Mouse (Mus musculus): ENCODE data around the gene Efemp1.

Gene Efemp1

DNA sequence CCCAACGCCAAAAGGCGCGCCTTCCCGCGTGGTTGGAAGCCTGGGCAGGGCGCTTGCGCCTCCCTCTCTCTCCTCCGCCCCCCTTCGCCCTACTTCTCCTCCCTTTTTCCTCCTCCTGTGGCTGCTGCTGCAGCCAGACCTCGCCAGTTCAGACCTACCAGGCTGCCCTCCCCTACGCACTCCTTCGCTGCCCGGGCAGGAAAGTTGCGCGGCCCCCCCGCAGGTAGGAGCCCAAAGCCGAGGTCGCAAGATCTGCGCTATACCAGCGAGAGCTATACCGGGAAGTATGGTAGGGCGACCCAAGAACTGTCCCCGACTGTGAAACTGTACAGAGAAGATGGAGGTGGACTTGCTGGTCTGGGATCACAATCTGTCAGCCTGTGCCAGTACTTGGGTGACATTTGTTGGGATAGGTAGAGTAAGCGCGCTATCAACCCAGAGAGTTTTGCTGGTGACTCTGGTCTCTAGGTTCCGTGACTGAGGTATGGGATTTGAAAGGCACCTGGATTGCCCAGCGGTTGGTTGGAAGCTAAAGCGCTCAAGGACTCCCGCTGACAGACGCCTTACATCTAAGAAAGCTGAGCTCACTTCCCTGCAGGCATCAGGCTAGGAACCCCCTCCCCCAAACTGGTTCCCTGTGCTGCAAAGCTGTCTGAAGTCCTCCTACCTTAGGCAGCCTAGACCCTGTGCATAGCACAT, at the start of gene Efemp1:
Gene Efemp1, plus strand, starts transcription at position 103 of the 699 bp plus-strand sequence.
- DNase-seq = peak; percentile 19

DNA sequence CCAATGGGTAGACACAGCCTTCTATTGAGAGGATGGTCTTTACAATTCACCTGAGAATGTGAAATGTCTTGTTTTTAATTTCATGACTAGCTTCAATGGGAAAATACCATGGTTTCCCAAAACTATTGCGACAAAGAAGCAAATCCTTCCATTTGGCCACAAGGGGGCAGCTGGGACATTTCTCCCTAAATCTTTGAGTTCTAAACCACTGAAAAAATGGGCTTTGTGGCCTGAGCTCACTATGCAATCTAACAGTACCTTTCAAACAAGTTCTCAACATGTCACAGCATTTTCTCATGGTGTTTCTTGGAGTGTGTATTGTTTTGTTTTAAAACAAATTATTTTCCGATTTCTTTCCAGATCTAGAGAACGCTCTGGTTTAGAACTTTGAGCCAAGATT, 44.3 kb upstream of the Efemp1 start:
- DNase-seq = peak; percentile 5

DNA sequence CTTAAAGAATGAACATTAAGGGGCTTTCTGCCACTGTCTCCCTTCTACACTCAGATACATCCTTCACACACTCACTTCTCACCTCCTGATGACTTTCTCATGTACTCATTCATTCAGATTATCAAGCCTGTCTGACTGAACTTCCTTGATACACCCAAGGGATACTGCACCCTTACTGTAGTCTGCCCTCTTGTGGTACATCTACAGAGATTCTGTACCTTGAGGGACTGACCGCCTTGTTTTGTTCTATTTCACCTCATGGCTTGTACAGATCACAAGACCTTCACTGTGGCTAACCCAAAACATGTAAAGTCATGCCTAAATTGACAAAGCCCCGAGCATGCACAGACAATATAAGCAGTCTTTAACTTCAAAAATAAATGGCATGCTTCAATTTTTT, 41.1 kb upstream of the Efemp1 start:
- peak; percentile 8 for DNase-seq

DNA sequence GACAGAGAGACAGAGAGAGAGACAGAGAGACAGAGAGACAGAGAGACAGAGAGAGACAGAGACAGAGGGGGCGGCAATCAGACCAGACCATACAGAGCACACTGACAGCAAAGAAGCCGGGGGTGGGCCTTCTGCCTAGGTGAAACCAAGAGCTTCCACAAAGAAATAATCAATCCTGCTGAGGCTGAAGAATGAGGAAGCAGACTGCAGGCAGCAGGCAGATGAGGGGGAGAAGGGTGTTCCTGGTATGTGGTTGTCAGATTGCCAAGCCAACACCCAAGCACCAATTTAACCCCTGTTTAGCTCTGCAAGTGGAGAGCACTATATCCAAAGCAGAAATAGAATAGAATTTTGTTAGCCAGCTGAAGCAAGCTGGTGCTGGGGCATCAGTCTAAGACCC, 40.4 kb upstream of the Efemp1 start:
- DNase-seq = no peak

DNA sequence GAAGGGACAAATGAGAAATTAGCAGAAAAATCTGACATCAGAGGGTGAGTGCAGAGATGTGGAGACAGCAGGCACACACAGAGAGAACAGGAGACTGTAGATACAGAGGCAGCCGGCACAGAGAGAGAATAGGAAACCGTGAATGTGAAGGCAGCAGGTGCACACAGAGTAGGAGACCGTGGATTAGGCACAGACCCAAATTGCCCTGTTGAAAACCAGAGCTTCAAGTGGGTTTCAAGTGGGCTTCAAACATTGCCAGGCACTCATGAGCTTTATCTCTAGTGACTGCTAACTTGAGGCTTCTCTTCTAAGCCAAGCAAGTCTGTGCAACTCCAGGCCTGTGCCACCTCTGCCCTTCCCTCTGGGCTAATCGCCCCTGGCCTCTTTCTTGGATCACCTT, 35.6 kb upstream of the Efemp1 start:
- no peak for DNase-seq

DNA sequence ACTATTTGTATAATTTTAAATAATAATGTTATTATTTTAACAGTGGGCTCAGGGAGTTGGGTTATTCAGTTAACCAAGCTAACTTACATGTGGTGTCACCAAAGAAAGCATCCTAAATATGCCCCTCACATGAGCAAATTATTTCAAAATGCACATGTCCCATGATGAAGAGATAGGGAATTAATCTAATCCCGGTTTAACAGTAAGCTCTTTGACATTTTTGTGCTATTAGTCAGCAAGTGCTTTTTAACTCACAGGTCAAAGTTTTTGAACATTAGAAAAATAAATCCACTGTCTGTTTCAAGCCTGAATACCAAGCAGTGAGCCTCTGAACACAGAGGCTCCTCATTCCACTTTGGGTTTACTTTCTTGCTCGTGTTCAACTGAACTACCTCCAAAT, 26.1 kb upstream of the Efemp1 start:
- DNase-seq = no peak

DNA sequence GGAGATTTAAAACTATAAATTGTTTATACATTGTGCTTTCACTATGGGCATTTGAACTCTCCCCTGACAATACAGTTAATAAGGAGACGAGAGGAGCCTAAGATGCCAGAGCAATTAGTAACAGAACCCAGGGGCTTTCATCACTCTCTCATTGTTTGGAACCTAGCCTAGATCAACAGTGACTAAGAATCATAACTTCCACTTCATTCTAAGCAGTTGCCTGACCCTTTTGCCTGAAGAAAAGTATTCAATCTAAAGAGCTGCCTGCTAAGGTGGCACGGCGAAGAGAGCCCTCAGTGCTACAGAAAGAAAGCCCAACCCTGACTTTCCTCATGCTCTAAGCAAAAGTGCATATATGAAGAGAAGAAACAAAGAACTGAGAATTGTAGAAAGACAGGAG, 19.2 kb upstream of the Efemp1 start:
- DNase-seq = no peak

DNA sequence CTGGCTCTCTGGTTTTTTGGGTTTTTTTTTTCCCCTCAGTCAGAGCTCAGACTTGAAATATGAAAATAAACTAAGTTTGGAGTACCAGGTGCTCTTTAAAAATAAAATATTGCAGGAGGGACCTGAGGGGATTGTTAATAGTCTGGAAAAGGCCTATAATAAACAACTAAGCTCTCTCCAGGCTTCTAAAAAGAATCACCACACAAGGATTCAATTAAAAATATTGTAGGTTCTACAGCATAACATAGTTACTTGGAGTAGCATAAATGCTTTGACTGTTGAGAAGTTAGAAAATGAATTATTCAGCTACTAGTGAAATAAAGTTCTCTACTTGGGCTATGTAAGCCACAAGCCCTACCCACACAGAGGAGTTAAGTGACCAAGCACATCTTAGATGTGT, 17.9 kb upstream of the Efemp1 start:
- DNase-seq = no peak

DNA sequence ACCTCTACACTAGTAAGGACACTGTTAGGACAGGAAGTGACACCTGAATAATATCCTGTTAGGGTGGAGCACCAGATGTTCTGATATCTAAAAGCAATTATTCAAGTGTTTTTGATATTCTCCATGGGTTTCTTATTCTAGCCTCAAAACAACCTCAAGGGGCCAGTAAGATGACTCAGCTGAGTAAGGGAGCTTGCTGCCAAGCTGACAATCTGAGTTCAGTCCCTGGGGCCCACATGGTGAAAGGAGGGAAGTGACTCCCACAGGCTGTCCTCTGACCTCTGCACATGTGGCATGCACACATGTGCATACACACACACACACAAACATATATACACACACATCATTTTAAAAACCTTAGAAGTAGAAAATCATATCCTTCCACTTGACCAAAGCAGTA, 3.2 kb upstream of the Efemp1 start:
- DNase-seq = no peak

DNA sequence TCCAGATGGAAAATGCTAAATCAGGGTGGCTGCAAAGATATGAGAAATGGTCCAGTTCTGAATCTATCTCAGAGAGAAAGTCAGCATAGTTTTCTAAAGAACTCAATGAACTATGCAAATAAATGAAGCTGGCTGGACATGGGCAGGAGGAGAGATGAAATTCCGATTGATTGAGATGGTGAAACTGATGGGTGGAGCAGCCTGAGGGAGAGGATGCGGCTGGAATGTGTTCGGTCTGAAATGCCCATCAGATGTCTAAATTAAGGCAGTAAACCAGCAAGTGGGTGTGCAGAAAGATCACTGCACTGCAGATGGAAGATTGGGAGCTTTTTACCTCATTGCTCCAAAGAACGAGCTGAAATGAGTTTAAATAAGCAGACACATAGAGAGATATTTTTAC, 1.4 kb upstream of the Efemp1 start:
- no peak for DNase-seq

DNA sequence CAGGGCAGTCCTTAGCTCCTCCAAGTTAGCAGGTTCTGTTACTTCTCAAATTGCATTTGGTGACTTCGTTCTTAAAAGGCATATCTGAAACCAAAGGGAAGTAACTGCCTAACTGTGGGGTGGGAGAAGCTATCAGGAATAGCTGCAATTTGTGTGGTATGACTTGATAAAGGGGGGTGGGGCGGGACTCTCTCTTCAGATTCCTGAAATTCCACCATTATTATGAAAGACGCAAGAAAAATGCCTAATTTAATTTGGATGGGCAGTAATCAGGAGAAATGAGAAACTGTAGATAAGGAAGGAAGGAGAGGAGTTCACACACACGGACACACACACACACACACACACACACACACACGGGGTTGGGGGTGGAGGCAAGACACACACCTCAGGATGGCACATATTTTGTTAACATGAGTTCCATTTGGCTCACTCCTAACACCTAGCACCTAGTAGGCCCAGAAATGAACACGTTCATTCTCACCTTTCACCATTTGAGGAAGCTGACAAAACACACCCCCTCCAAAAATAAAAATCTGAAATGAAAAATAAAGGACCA, 564 bp upstream of the Efemp1 start:
- DNase-seq = no peak

DNA sequence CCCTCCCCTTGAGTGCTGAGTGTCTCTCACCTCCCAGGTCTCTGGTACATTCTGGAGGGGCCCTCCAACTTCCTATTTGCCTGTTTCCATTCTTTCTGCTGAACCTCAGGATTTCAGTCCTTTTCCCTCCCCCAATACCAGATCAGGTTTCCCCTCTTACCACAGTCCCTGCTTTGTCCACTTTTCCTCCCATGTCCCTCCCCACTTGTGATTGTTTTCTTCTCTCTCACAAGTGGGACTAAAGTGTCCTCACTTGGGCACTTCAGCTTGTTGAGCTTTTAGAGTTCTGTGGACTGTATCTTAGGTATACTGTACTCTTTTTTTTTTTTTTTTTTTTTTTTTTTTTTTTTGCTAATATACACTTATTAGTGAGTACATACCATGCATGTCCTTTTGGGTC, 6.1 kb downstream of the Efemp1 start:
- DNase-seq = no peak

DNA sequence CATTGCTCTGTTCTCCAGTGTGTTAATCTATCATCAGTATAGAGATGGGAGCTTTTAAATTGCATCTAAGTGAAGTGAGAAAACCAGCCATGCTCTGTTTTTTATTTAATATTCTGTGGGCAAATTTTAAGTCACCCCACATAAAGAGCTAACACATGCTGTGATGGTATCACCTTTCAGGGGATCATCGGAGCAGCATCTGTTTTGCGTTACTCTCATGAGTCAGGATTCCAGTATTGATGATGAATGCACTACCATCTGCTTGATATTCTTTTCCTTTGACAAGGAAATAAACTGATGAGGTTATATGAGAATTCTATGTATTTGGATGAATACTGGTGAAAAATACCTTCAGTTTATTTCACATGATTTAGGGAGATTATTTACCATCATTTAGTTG, 16.1 kb downstream of the Efemp1 start:
- no peak for DNase-seq

DNA sequence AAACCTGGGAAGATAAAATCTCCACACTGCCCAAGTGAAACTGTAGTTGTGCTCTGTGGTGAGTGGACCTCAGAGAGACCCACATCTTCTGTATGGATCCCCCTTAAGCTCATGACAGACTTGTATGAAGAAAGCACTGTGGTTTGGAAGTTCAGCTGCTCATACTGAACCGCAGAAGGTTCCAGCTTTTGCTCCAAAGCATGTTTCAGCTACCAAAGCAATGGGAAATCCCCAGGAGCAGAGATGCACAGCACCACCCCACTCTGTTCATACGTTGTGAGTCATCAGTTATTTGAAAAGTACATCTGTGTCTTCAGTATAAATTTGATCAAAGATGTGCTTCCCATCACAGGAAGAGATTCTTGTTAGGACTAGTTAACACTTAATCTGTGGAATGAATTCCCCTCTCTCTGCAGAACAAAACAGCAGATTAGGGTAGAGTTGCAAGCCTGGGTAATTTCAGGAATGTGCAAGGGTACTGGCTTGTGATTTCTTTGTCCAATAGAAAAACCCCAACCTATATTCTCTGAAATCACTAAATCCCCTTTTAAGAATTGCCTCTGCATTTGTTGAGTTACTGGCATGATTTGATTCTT, 28.5 kb downstream of the Efemp1 start:
- no peak for DNase-seq

DNA sequence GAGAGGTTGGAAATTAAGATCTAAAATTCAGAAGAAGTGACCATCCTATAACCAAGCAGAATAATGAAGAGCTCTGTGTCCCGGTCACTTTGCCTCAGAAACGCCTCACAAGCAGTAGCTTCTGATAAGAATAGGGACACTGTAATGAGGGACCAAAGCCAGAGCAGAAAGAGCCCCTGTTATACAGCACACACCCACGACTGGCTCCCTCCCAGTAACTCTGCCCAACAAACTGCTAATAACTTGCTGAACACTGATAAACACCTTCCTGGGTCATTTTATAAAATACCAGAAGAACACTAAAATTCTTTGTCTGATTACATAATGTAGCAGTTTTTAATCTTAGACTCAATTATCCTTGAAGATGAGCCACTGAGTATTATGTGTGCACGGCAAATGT, 30.1 kb downstream of the Efemp1 start:
- no peak for DNase-seq

DNA sequence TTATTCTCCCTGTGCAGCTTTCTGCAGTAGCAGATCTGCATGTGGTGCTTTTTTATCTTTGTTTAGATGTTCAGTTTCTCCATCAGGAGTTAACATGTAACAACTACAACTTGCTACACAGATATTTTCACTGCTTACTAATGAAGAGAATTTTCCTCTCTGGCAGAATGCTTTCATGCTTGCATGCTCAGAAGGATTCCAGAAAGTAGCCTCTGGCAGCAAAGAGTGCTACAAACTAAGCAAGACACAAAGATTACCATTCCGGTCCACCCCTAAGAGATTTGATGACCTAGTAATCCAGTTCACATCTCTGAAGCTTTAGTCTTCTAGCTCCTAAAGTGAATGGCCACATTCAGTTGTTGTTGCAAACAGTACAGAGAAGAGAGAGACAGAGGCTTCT, 36.5 kb downstream of the Efemp1 start:
- DNase-seq = no peak

DNA sequence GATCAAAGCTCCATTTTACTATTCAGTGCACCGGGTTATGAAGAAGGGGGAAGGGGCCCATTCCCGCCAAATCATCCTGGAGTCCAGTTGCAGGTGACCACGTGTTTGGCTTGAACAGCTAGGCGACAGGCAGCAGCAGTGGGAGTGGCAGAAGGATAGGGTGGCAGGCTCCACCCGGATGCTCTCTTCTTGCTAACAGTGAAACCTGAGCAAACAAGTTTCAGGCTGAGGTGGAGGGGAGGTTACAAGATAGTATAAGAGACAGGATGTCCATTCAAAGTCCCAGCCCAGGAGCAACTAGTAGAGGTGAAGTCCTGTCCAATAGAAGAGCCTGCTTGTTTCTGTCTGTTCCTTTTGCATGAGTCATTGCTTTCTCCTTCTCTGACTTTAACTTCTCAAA, 38.5 kb downstream of the Efemp1 start:
- DNase-seq = no peak

DNA sequence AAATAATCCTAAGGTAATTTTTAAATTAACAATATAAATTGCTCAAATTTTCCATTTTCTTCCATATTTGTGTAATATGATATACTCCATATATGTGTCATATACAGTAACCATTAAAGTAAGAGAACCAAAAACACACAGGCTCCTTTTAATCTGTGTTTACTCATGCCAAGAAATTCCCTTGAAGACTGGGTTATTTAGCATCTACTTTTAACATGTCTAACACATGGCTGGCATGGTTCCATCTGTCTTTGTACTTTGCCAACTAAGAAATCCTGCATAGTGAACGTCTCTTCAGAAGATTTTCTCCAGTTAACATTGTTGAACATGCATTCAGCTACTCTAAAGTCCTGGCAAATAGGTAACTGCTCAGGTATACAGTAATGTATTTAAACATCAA, 46.4 kb downstream of the Efemp1 start:
- no peak for DNase-seq

DNA sequence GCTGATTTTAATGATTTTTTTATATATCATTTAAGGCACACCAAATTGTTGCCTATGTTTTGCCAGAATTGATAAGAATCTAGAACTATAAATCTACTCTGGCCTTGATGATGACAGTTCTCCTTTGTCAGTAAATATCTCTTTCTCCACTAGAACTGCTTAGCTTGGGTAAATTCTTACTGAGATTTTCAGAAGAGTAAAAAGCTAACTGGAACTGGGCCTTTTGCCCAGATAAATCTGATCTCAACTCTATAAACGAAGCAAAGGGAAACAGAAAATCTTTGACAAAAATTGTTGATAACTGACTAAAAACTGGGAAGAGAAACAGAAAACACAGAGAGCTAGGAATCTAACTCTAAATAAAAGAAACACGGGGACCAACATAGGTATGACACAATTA, 51.6 kb downstream of the Efemp1 start:
- no peak for DNase-seq

DNA sequence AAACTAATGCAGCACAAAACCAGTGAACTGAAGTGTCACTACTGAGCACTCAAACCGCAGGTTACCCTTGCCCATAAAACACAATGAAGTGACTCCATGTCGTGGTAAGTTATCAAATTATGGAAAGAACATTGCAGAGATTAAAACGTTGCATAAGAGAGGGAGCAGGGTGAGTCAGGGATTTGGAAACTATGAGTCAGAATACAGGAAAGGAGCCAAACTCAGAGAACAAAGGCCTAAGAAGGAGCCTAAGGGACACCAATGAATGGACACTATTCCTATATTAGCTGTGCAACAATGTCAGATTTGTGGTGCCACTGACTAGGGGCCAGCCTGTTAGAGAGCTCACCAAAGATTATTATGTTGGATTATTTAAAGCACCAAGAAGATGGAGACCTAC, 53.3 kb downstream of the Efemp1 start:
- no peak for DNase-seq

DNA sequence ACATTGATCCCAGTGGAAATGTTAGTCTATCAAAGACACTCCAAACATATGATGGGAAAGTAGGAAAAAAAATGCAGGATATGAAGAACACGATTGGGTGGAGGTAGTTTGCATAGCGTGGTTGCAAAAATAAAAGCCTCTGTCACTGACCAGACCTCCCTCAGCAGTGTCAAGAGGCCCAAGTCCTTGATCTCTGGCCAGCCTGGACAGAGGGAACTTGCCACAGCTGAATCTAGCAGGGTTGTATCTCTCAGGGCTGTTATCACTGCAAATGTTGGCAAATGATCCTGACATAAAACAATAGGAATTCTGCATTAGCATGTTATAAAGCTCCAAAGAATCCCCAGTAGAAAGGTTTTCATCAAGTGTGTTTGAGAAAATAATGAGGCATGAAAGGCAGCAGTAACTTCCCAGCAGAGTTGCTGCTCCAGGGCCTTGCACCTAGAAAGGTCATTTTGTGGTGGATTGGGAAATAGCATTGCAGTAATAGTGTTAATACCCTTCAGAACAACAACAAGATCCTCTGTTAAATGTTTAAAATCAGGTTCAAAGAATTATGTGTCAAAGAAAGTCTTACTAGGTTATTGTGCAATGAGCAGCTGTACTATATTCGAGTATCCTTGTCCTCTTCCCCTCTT, 56.0 kb downstream of the Efemp1 start:
- DNase-seq = no peak

DNA sequence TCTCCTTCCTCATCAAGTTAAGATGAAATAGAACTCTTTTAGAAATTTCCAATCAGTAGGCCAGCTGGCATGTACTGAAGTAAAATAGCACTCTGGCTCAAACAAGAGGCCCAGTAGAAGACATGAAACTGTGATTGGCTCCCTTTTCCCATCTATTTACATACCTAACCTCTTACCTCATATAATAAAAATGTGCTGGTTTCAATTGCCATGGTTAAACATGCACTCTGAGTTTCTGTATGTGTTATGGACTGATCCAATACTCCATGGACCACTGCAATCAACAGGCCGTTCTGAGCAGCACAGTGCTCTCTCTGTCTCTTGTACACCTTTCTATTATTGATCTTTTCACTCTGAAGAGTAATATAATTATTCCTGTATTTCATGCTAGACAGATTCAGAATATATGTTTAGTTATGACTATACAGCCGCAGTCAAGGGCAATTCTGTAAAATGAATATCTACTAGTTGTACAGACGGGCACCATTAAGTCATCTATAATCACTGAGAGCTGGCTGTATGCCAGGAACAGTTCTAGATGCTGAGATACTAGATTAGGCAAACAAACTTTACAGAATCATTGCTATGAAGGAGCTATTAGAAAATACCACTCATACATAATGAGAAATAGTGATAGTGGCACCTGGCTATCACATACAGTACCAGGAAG, 59.6 kb downstream of the Efemp1 start:
- no peak for DNase-seq

DNA sequence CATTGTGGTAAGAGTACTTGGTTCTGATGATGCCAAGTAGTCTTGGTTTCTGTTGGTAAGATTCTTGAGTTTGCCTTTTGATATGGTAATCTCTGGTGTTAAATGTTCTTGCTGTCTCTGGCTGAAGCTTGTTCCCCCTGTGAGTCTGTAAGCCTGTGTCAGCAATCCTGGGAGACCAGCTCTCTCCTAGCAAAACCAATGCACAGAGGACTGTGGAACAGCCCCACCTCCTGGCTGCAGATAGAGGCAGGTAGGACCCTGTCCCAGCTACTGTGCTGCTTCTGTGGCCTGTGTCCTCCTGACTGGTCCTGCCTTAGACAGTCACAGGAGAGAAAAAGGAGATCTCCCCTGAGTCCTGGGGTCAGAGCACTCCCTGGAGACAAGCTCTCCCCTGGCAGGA, 81.4 kb downstream of the Efemp1 start:
- DNase-seq = no peak

DNA sequence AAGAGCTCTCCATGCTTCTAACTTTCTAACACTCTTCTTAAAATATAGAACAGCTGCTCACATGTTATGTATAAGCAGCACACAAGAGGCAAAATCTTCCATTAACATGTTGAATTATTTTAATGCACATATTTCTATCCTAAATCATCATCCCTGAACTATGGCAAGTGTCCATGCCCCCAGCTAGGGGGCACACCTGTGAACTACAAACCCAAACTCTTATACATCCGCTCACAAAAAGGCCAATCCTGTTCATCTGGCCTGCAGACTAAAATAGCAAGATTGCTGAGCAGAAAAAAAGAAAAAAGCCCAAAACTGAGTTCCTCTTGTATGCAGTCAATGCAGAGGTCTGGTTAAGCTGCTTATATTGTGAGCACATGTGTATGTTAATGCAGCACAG, 86.6 kb downstream of the Efemp1 start:
- DNase-seq = no peak
